Mouse (Mus musculus) forebrain, postnatal 0 days (tissue): ENCODE results near the gene D130052B06Rik. TPM values are rescaled to one million over a fixed set of nuclear protein-coding genes. Genes with fewer than 3 reads are reported as not detected.

Source experiments
- ATAC-seq: fragments of 200-750 bp; cut with Nextera tagmentation; 2 replicates; pipeline ENCODE4 v1.8.0; 2017; ENCODE audit warnings: mild to moderate bottlenecking, moderate library complexity
- DNase-seq: peaks from one replicate; pipeline ENCODE4 v3.0.0-alpha.2; 2015
- H3K27ac ChIP-seq: fragments of 300-500 bp; sonication (generic); 2 replicates; pipeline ENCODE4 v1.5.1; 2014; ENCODE audit warnings: low read depth, mild to moderate bottlenecking, antibody characterized with exemption, low read length, moderate library complexity, mixed read lengths
- H3K27me3 ChIP-seq: fragments of 300-500 bp; sonication (generic); 2 replicates; pipeline ENCODE4 v1.6.1; 2014; ENCODE audit warnings: mild to moderate bottlenecking, low read length, mixed read lengths; ENCODE audit not compliant: insufficient read depth
- H3K36me3 ChIP-seq: fragments of 300-500 bp; sonication (generic); 2 replicates; pipeline ENCODE4 v1.6.1; 2014; ENCODE audit warnings: mild to moderate bottlenecking, moderate library complexity; ENCODE audit not compliant: insufficient read depth
- H3K4me1 ChIP-seq: fragments of 300-500 bp; sonication (generic); 2 replicates; pipeline ENCODE4 v1.6.1; 2014; ENCODE audit warnings: antibody characterized with exemption; ENCODE audit not compliant: insufficient read depth
- H3K4me2 ChIP-seq: fragments of 300-500 bp; sonication (generic); 2 replicates; pipeline ENCODE4 v1.6.1; 2014; ENCODE audit warnings: low read depth, mild to moderate bottlenecking, moderate library complexity
- H3K4me3 ChIP-seq: fragments of 300-500 bp; sonication (generic); 2 replicates; pipeline ENCODE4 v1.5.1; 2014; ENCODE audit warnings: low read depth, low read length, mixed read lengths
- H3K9ac ChIP-seq: fragments of 300-500 bp; sonication (generic); 2 replicates; pipeline ENCODE4 v1.6.1; 2014; ENCODE audit warnings: mild to moderate bottlenecking
- H3K9me3 ChIP-seq: fragments of 300-500 bp; sonication (generic); 2 replicates; pipeline ENCODE4 v1.6.1; 2016; ENCODE audit warnings: low read length
- CTCF ChIP-seq: sonication (generic); IDR thresholded peaks from 2 replicates; pipeline ENCODE4 v1.5.1; 2016; ENCODE audit warnings: antibody characterized with exemption, control low read depth, low read depth
- WGBS: fragments of 180-500 bp; shearing (Covaris S2); extraction: QIAGEN DNeasy Blood & Tissue Kit; methylation state at CpG from one replicate; pipeline ENCODE4 v1.1.7; 2014; 5-methylcytosine and 5-hydroxymethylcytosine counted together
- polyA plus RNA-seq: library from polyadenylated mRNA; unstranded; fragments of >200 nt; fragmentation: Nextera tagmentation; extraction: Ambion mirVana; gene quantifications from 2 replicates; pipeline ENCODE4 v1.2.1, GENCODE M21; 2015
- total RNA-seq: library from RNA; depleted of rRNA; stranded (reverse); fragments of >200 nt; gene quantifications from 2 replicates; pipeline ENCODE4 v1.2.3, GENCODE M21; 2014; rRNA removed

D130052B06Rik gene
- total RNA-seq, result not detected in 2 replicates
- polyA plus RNA-seq, result not detected in 2 replicates

GRCm38 (mm10) chr11:33598986-33599385 is at the start of gene D130052B06Rik:
TSS of gene D130052B06Rik (plus strand) at chr11:33599302.
- no peak for TF ChIP-seq CTCF
- no peaks in the 10 kb centered on the region for H3K27me3 ChIP-seq
- no peak for DNase-seq

GRCm38 (mm10) chr11:33550861-33551560 is 48.1 kb upstream of the D130052B06Rik start:
- Histone ChIP-seq H3K4me1 (no peaks in the 10 kb centered on the region), H3K9ac (no peak overlapping the region), H3K4me3 (no peak overlapping the region), H3K27me3 (no peaks in the 10 kb centered on the region), H3K9me3 (no peaks in the 10 kb centered on the region), H3K4me2 (no peak overlapping the region), H3K36me3 (no peaks in the 10 kb centered on the region), H3K27ac (no peak overlapping the region)
- WGBS, result 78% methylated on average over 14 of the region's 14 CpGs
- ATAC-seq, result no peak
- no peak for DNase-seq
- no peak for TF ChIP-seq CTCF

More at GRCm38 (mm10) chr11:33598986-33599385, at the start of gene D130052B06Rik:
- H3K36me3 ChIP-seq, result no peaks in the 10 kb centered on the region
- H3K4me3 ChIP-seq, result no peak within 1 kb of the TSS
- H3K4me2 ChIP-seq, result no peak within 1 kb of the TSS
- H3K9ac ChIP-seq, result no peak within 1 kb of the TSS
- H3K9me3 ChIP-seq, result no peaks in the 10 kb centered on the region
- H3K27ac ChIP-seq, result no peak within 1 kb of the TSS
- H3K4me1 ChIP-seq, result no peaks in the 10 kb centered on the region
- no peak for ATAC-seq
- WGBS, result 80% methylated on average over 4 of the region's 4 CpGs

- DNase-seq (peak; percentile 22), ATAC-seq (no peak)
- H3K9me3 ChIP-seq, result no peaks in the 10 kb centered on the region
- H3K27me3 ChIP-seq, result no peaks in the 10 kb centered on the region
- no peak overlapping the region for H3K9ac ChIP-seq
- TF ChIP-seq CTCF, result peak; percentile 67
- no peaks in the 10 kb centered on the region for H3K4me1 ChIP-seq
- H3K27ac ChIP-seq, result no peak overlapping the region
- no peaks in the 10 kb centered on the region for H3K36me3 ChIP-seq
- H3K4me3 ChIP-seq, result no peak overlapping the region
- 79% methylated on average over 8 of the region's 8 CpGs for WGBS
- no peak overlapping the region for H3K4me2 ChIP-seq
Measured at GRCm38 (mm10) chr11:33554123-33554522, 45.0 kb upstream of the D130052B06Rik start.

- no peak for TF ChIP-seq CTCF
- no peak overlapping the region for H3K27ac ChIP-seq
- 70% methylated on average over 2 of the region's 2 CpGs for WGBS
- no peaks in the 10 kb centered on the region for H3K27me3 ChIP-seq
- no peak overlapping the region for H3K4me3 ChIP-seq
- H3K9me3 ChIP-seq, result no peaks in the 10 kb centered on the region
- no peaks in the 10 kb centered on the region for H3K36me3 ChIP-seq
- ATAC-seq, result no peak
- no peak for DNase-seq
- H3K4me2 ChIP-seq, result no peak overlapping the region
- H3K4me1 ChIP-seq, result no peaks in the 10 kb centered on the region
- no peak overlapping the region for H3K9ac ChIP-seq
Measured at GRCm38 (mm10) chr11:33563921-33564320, 35.2 kb upstream of the D130052B06Rik start.

GRCm38 (mm10) chr11:33570413-33570812 is 28.7 kb upstream of the D130052B06Rik start:
- no peak overlapping the region for H3K4me3 ChIP-seq
- H3K9ac ChIP-seq, result no peak overlapping the region
- no peaks in the 10 kb centered on the region for H3K27me3 ChIP-seq
- TF ChIP-seq CTCF, result peak; percentile 39
- H3K4me2 ChIP-seq, result no peak overlapping the region
- DNase-seq, result peak; percentile 22
- no peaks in the 10 kb centered on the region for H3K36me3 ChIP-seq
- H3K4me1 ChIP-seq, result no peaks in the 10 kb centered on the region
- no peak for ATAC-seq
- no peak overlapping the region for H3K27ac ChIP-seq
- H3K9me3 ChIP-seq, result no peaks in the 10 kb centered on the region

GRCm38 (mm10) chr11:33574944-33575343 is 24.2 kb upstream of the D130052B06Rik start:
- DNase-seq, result no peak
- Histone ChIP-seq H3K27ac (no peak overlapping the region), H3K36me3 (no peaks in the 10 kb centered on the region), H3K4me3 (no peak overlapping the region), H3K9ac (no peak overlapping the region), H3K4me1 (no peaks in the 10 kb centered on the region), H3K9me3 (no peaks in the 10 kb centered on the region), H3K27me3 (no peaks in the 10 kb centered on the region), H3K4me2 (no peak overlapping the region)
- no peak for ATAC-seq
- peak; percentile 10; the same call in 1 of the 2 replicates for TF ChIP-seq CTCF
- 88% methylated on average over 3 of the region's 3 CpGs for WGBS

GRCm38 (mm10) chr11:33578859-33579258 is 20.2 kb upstream of the D130052B06Rik start, which contains the start of gene Gabrp:
TSS of gene Gabrp (minus strand) at chr11:33578959.
- no peak within 1 kb of the TSS for H3K27ac ChIP-seq
- whole genome bisulfite sequencing, result 54% methylated on average over 6 of the region's 6 CpGs
- no peaks in the 10 kb centered on the region for H3K4me1 ChIP-seq
- no peaks in the 10 kb centered on the region for H3K9me3 ChIP-seq
- H3K9ac ChIP-seq, result no peak within 1 kb of the TSS
- H3K4me2 ChIP-seq, result no peak within 1 kb of the TSS
- no peaks in the 10 kb centered on the region for H3K27me3 ChIP-seq
- no peaks in the 10 kb centered on the region for H3K36me3 ChIP-seq
- DNase-seq (no peak), ATAC-seq (no peak)
- no peak for TF ChIP-seq CTCF
- H3K4me3 ChIP-seq, result no peak within 1 kb of the TSS
